Mouse (Mus musculus): ENCODE data around the gene Zfp13.

DNA sequence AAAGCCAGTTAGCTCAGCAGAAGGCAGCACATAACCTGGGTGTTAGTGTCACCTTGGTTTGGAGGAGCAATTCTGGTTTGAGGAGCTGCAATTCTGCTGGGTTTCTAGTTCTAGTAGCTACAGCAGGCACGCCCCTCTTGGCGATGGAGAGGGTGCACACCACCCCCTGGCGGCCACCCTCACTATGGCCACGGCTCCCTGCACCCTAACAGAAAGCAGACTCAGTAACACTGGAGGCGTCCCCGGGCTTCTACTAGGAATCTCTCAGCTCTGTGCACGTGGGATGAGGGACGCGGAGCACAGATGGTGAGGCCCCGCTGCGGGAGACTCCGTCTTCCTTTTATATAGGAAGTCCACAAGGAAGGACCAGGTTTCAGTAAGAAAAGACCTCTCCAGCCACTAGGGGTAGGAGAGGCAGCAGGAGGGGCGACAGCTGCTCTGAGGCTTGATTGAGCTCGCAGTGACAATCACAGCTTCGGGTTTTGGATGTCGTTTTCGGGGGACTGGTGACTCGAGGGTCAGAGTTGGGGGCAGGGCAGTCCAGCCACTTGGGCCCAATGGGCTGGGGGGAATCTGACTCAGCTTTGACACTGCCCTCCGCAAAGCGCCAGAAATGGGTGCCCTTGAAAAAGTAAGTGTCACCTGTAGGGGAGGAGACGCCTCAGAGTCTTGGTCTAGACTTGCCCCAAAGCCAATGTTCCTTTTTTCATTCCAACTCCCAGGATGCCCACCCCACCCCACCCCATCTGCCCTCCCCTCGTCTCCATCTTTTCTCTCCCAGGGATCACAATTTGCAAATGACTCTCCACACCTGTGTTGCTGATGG, 31.1 kb upstream of the Zfp13 start:
- no peak for TF ChIP-seq TAL1 (IDR thresholded peaks at IDR 0.05; ENCODE audit: low read length)
- TF ChIP-seq GATA1 (IDR thresholded peaks at IDR 0.05; ENCODE audit: low read length): no peak

Data from erythroblast, embryonic 14.5 days (primary cell).